Mouse (Mus musculus): Measurements from ENCODE around the gene Cpm. TPM values are rescaled to one million over a fixed set of nuclear protein-coding genes. Genes with fewer than 3 reads are reported as not detected.

The Cpm gene
- polyA plus RNA-seq, 1 experiment from 2014 or later, result 55.7 TPM

GRCm38 (mm10) chr10:117603834-117604623 lies 25.3 kb upstream of the Cpm start:
- H3K27me3 ChIP-seq (replicated peaks; ENCODE audit: control insufficient read depth, insufficient read depth, low read length), result no peaks in the 10 kb centered on the region
- no peaks in the 10 kb centered on the region for H3K4me1 ChIP-seq (replicated peaks; ENCODE audit: control insufficient read depth, insufficient read depth, low read length)
- no peak for DNase-seq (ENCODE audit: low spot score)
- no peaks in the 10 kb centered on the region for H3K9me3 ChIP-seq (ENCODE audit: control insufficient read depth, low read length)
- H3K4me2 ChIP-seq, result no peak overlapping the region
- H3K9ac ChIP-seq (ENCODE audit: low read depth, low read length), result no peak overlapping the region
- H3K4me3 ChIP-seq (ENCODE audit: low read depth, low read length), result no peak overlapping the region
- WGBS, result 85% methylated on average over 14 of the region's 14 CpGs
- no peaks in the 10 kb centered on the region for H3K36me3 ChIP-seq (ENCODE audit: control insufficient read depth, insufficient read depth, low read length)
- no peak for ATAC-seq (replicated peaks; ENCODE audit: low FRiP score)
- H3K27ac ChIP-seq (ENCODE audit: low read depth, low read length), result no peak overlapping the region

DNA sequence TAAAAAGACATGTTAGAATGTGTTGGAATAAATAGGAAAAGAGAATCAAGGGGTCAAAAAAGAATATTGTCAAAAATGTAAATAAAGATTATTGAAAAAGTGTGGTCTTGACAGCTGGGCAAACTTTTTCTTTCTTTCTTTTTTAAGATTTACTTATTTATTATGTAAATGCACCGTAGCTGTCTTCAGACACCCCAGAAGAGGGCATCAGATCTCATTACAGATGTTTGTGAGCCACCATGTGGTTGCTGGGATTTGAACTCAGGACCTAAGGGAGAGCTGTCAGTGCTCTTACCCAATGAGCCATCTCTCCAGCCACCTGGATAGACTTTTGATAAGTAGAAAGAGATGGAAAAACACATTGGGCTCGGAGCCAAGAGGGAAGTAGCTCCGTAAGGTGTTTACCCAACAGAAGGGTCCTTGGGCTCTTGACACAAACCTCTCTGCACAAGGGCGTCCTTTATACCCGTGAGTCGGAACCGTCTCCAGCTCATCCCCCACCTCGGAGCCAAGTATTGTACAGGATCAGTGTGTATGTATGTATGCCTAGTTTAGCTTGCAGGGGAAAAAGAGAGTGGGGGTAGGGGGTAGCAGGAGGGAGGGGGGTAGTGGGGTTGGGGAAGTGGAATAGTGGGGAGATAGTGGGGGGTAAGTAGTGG lies 24.5 kb upstream of the Cpm start:
- Histone ChIP-seq H3K9me3 (ENCODE audit: control insufficient read depth, low read length) (no peaks in the 10 kb centered on the region), H3K9ac (ENCODE audit: low read depth, low read length) (no peak overlapping the region), H3K27ac (ENCODE audit: low read depth, low read length) (no peak overlapping the region), H3K4me1 (replicated peaks; ENCODE audit: control insufficient read depth, insufficient read depth, low read length) (no peaks in the 10 kb centered on the region), H3K4me3 (ENCODE audit: low read depth, low read length) (no peak overlapping the region), H3K27me3 (replicated peaks; ENCODE audit: control insufficient read depth, insufficient read depth, low read length) (no peaks in the 10 kb centered on the region), H3K36me3 (ENCODE audit: control insufficient read depth, insufficient read depth, low read length) (no peaks in the 10 kb centered on the region), H3K4me2 (no peak overlapping the region)
- ATAC-seq (replicated peaks; ENCODE audit: low FRiP score), result no peak
- WGBS, result 89% methylated on average over 8 of the region's 8 CpGs
- DNase-seq (ENCODE audit: low spot score), result no peak

DNA sequence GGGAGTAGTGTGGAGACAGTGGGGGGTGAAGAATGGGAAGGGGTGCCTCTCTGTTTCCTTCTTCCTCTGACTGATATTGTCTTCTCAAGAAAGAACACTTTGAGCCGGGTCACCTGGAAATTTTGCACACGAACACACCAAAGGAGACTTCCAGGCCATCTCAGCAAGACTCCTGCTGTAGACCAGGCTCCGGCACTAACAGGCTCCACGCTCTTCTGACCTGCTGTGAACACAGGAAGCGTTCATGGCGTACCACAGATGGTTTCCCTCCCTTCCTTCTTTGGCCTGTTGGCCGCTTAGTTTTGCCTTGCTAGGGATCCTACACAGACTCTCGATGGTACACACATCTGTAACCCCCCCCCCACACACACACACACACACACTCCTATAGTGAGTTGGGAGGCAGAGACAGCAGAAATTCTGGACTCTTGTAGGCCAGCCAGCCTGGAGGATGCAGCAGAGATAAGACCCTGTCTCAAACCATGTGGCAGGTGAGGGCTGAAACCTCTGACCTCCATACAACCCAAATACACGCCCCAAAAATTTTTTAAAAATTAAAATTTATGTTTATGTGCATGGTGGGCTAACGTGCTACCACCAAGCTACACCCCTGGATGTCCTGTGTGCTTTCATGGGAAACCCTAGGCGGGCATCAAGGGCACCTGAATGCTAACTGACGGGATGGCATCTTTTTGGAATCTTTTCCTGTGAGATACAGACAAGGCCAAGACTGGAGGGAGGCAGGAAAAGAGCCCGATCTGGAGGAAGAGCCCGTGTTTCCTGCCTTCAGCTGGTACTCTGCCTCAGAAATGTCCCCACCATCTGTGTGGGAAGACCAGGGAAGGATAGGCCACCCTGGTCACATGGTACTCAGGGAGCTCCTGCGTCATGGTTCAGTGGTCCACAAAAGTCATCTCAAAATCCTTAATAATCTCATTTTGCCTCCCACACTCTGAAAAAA lies 23.7 kb upstream of the Cpm start:
- Histone ChIP-seq H3K9me3 (ENCODE audit: control insufficient read depth, low read length) (no peaks in the 10 kb centered on the region), H3K27me3 (replicated peaks; ENCODE audit: control insufficient read depth, insufficient read depth, low read length) (no peaks in the 10 kb centered on the region), H3K4me3 (ENCODE audit: low read depth, low read length) (no peak overlapping the region), H3K4me2 (no peak overlapping the region), H3K36me3 (ENCODE audit: control insufficient read depth, insufficient read depth, low read length) (no peaks in the 10 kb centered on the region), H3K27ac (ENCODE audit: low read depth, low read length) (no peak overlapping the region), H3K9ac (ENCODE audit: low read depth, low read length) (no peak overlapping the region), H3K4me1 (replicated peaks; ENCODE audit: control insufficient read depth, insufficient read depth, low read length) (no peaks in the 10 kb centered on the region)
- DNase-seq (ENCODE audit: low spot score) (no peak), ATAC-seq (replicated peaks; ENCODE audit: low FRiP score) (no peak)
- WGBS, result 77% methylated on average over 15 of the region's 15 CpGs

DNA sequence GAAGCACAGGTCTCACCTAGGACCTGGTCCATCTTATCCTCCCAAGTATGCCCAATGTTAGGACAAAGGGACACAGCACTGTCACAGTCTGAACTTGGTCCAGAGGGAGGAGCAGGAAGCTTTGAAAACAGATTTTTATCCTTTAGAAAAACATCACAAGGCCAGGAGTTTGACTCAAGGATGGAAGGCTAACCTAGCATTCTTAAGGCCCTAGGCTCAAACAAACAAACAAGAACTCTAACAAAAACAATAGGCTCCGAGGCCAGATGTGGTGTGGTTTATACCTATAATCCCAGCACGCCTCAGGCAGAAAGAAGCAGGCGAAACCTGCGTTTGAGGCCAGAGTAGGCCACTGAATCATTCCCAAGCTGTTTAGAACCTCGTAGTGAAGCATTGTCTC lies 22.9 kb upstream of the Cpm start:
- Histone ChIP-seq H3K9ac (ENCODE audit: low read depth, low read length) (no peak overlapping the region), H3K4me1 (replicated peaks; ENCODE audit: control insufficient read depth, insufficient read depth, low read length) (no peaks in the 10 kb centered on the region), H3K4me3 (ENCODE audit: low read depth, low read length) (no peak overlapping the region), H3K4me2 (no peak overlapping the region), H3K9me3 (ENCODE audit: control insufficient read depth, low read length) (no peaks in the 10 kb centered on the region), H3K27ac (ENCODE audit: low read depth, low read length) (no peak overlapping the region), H3K27me3 (replicated peaks; ENCODE audit: control insufficient read depth, insufficient read depth, low read length) (no peaks in the 10 kb centered on the region), H3K36me3 (ENCODE audit: control insufficient read depth, insufficient read depth, low read length) (no peaks in the 10 kb centered on the region)
- WGBS, result 85% methylated on average over 5 of the region's 5 CpGs
- ATAC-seq (replicated peaks; ENCODE audit: low FRiP score) (no peak), DNase-seq (ENCODE audit: low spot score) (no peak)

GRCm38 (mm10) chr10:117607051-117607803 lies 22.1 kb upstream of the Cpm start:
- 83% methylated on average over 20 of the region's 20 CpGs for whole genome bisulfite sequencing
- no peak overlapping the region for H3K4me2 ChIP-seq
- H3K9ac ChIP-seq (ENCODE audit: low read depth, low read length), result no peak overlapping the region
- no peak overlapping the region for H3K4me3 ChIP-seq (ENCODE audit: low read depth, low read length)
- no peaks in the 10 kb centered on the region for H3K27me3 ChIP-seq (replicated peaks; ENCODE audit: control insufficient read depth, insufficient read depth, low read length)
- H3K9me3 ChIP-seq (ENCODE audit: control insufficient read depth, low read length), result no peaks in the 10 kb centered on the region
- no peaks in the 10 kb centered on the region for H3K36me3 ChIP-seq (ENCODE audit: control insufficient read depth, insufficient read depth, low read length)
- ATAC-seq (replicated peaks; ENCODE audit: low FRiP score) (no peak), DNase-seq (ENCODE audit: low spot score) (no peak)
- no peaks in the 10 kb centered on the region for H3K4me1 ChIP-seq (replicated peaks; ENCODE audit: control insufficient read depth, insufficient read depth, low read length)
- H3K27ac ChIP-seq (ENCODE audit: low read depth, low read length), result no peak overlapping the region

GRCm38 (mm10) chr10:117607804-117608279 lies 21.5 kb upstream of the Cpm start:
- 89% methylated on average over 10 of the region's 10 CpGs for WGBS
- H3K9ac ChIP-seq (ENCODE audit: low read depth, low read length), result no peak overlapping the region
- no peak overlapping the region for H3K4me2 ChIP-seq
- ATAC-seq (replicated peaks; ENCODE audit: low FRiP score) (no peak), DNase-seq (ENCODE audit: low spot score) (no peak)
- H3K27me3 ChIP-seq (replicated peaks; ENCODE audit: control insufficient read depth, insufficient read depth, low read length), result no peaks in the 10 kb centered on the region
- no peak overlapping the region for H3K27ac ChIP-seq (ENCODE audit: low read depth, low read length)
- no peak overlapping the region for H3K4me3 ChIP-seq (ENCODE audit: low read depth, low read length)
- H3K4me1 ChIP-seq (replicated peaks; ENCODE audit: control insufficient read depth, insufficient read depth, low read length), result no peaks in the 10 kb centered on the region
- H3K36me3 ChIP-seq (ENCODE audit: control insufficient read depth, insufficient read depth, low read length), result no peaks in the 10 kb centered on the region
- H3K9me3 ChIP-seq (ENCODE audit: control insufficient read depth, low read length), result no peaks in the 10 kb centered on the region

DNA sequence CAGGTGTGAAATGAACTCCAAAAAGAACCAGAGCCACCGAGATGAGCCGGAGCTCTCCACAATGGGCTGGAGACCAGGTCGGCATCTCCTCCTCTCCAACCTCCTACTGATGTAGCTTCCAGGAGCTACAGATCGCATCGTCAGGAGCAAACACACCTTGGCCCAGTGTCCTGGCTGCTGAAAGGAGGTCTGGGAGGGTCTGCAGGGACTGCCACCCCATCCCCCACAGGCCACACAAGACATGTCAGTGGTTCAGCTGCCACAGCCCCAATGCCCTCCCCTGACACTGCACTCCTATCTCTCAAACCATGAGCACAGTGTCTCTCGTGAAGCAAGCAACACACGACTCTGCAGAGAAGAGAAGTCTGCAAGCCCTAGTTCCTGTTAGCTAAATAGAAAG lies 20.8 kb upstream of the Cpm start:
- H3K9ac ChIP-seq (ENCODE audit: low read depth, low read length), result no peak overlapping the region
- H3K27ac ChIP-seq (ENCODE audit: low read depth, low read length), result no peak overlapping the region
- no peaks in the 10 kb centered on the region for H3K27me3 ChIP-seq (replicated peaks; ENCODE audit: control insufficient read depth, insufficient read depth, low read length)
- no peaks in the 10 kb centered on the region for H3K9me3 ChIP-seq (ENCODE audit: control insufficient read depth, low read length)
- no peak overlapping the region for H3K4me2 ChIP-seq
- WGBS, result 77% methylated on average over 7 of the region's 7 CpGs
- no peaks in the 10 kb centered on the region for H3K36me3 ChIP-seq (ENCODE audit: control insufficient read depth, insufficient read depth, low read length)
- no peak for ATAC-seq (replicated peaks; ENCODE audit: low FRiP score)
- no peak for DNase-seq (ENCODE audit: low spot score)
- no peak overlapping the region for H3K4me3 ChIP-seq (ENCODE audit: low read depth, low read length)
- no peaks in the 10 kb centered on the region for H3K4me1 ChIP-seq (replicated peaks; ENCODE audit: control insufficient read depth, insufficient read depth, low read length)
